Mouse (Mus musculus) right cerebral cortex, postnatal 14 days (tissue): ENCODE data around the gene Pik3c2a.

Experiments used
- DNase-seq: peaks from one replicate; pipeline ENCODE4 v3.0.0; 2022

The Pik3c2a gene

GRCm38 (mm10) chr7:116292377-116292776 lies 150.9 kb downstream of the Pik3c2a start:
- DNase-seq = no peak

DNA sequence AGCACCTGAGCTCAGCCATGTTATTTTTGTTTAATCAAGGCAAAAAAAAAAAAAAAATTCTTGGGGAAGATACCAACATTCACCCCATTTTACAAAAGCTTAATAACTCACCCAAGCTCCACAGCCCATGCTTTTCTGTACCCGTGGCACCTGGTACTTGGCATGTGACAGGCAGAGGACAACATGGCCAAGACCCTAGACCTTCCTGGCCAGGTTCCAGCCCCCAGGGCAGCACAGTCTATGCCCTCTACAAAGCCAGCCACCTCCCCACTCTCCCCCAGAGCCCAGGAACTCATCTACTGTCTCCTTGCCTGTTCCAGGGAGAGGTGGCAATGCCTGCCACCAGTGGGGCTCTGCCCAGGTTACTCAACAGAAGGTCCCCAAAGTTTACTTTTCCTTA lies 152.7 kb downstream of the Pik3c2a start:
- DNase-seq = no peak

- DNase-seq = no peak
These were observed 154.3 kb downstream of the Pik3c2a start for GRCm38 (mm10) chr7:116288996-116289395.

- no peak for DNase-seq
These were observed 155.3 kb downstream of the Pik3c2a start for GRCm38 (mm10) chr7:116287959-116288358.
